Mouse (Mus musculus): ENCODE data around the gene D1Pas1. TPM values are rescaled to one million over a fixed set of nuclear protein-coding genes. Genes with fewer than 3 reads are reported as not detected.

The D1Pas1 gene
- polyA plus RNA-seq, 1 experiment from 2014 or later, result 0.15 TPM

DNA sequence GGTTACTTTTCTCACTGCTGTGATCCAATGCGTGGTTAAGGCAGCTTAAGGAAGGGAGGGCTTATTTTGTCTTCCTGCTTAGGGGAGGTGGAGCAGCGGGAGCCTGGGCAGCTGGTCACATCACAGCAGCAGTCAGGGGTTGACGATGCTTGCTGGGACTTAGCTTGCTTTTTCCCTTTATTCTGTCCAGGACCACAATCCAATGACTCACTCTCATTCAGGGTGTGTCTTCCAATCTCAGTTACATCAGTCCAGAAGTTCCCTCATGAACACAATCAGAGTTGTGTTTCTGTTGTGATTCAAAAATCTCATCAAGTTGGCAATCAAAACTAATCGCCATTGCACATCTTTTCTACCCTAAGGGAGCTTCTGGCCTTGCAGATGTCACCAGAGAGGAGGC is 48.9 kb downstream of the D1Pas1 start:
- Histone ChIP-seq H3K27me3 (ENCODE audit: control insufficient read depth, insufficient read depth, low read length) (no peaks in the 10 kb centered on the region), H3K27ac (ENCODE audit: low read depth, low read length) (no peak overlapping the region), H3K4me2 (no peak overlapping the region), H3K4me3 (ENCODE audit: low read depth, low read length) (no peak overlapping the region), H3K9me3 (ENCODE audit: control insufficient read depth, low read length) (no peaks in the 10 kb centered on the region), H3K36me3 (ENCODE audit: control insufficient read depth, insufficient read depth, low read length) (no peaks in the 10 kb centered on the region), H3K9ac (ENCODE audit: low read length) (no peak overlapping the region), H3K4me1 (ENCODE audit: control insufficient read depth, insufficient read depth, low read length) (no peaks in the 10 kb centered on the region)
- ATAC-seq (ENCODE audit: low FRiP score) (no peak), DNase-seq (ENCODE audit: low spot score, missing footprints) (no peak)
- 57% methylated on average over 4 of the region's 4 CpGs for WGBS

DNA sequence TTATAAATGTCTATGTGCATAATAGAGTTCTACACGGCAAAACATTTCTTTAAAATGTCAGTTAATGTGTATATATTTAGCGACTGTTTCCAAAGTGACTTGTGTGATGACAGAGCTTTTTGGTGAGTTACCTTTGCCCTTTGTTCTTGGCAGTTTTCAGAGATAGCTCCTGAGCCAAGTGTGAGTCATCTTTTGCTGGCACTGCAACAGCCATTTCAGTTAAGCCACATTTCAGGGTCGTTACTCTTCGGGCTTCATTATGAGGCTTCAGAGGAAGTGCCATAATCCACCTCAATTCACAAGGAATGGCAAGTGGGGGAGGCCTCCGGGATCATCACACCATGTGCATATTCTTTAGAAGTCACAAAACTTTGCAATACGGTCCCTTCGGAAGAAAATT is 52.8 kb downstream of the D1Pas1 start:
- H3K4me1 ChIP-seq (ENCODE audit: control insufficient read depth, insufficient read depth, low read length), result no peaks in the 10 kb centered on the region
- DNase-seq (ENCODE audit: low spot score, missing footprints) (no peak), ATAC-seq (ENCODE audit: low FRiP score) (no peak)
- WGBS, result 90% methylated on average over 7 of the region's 7 CpGs
- H3K27ac ChIP-seq (ENCODE audit: low read depth, low read length), result no peak overlapping the region
- no peak overlapping the region for H3K4me3 ChIP-seq (ENCODE audit: low read depth, low read length)
- H3K9ac ChIP-seq (ENCODE audit: low read length), result no peak overlapping the region
- no peak overlapping the region for H3K4me2 ChIP-seq
- no peaks in the 10 kb centered on the region for H3K9me3 ChIP-seq (ENCODE audit: control insufficient read depth, low read length)
- no peaks in the 10 kb centered on the region for H3K36me3 ChIP-seq (ENCODE audit: control insufficient read depth, insufficient read depth, low read length)
- H3K27me3 ChIP-seq (ENCODE audit: control insufficient read depth, insufficient read depth, low read length), result no peaks in the 10 kb centered on the region

Other genes with a start within 250 kb of the D1Pas1 start
- gene Rrp15, start 218.1 kb upstream of the D1Pas1 start, polyA plus RNA-seq (2014; fragmentation: Nextera tagmentation; extraction: Ambion mirVana), result 65.7 and 68.5 TPM in 2 replicates
- gene Spata17, start 248.0 kb downstream of the D1Pas1 start, polyA plus RNA-seq (2014; fragmentation: Nextera tagmentation; extraction: Ambion mirVana), result 0.92 and 1.2 TPM in 2 replicates
- gene Gpatch2, start 248.1 kb downstream of the D1Pas1 start, polyA plus RNA-seq (2014; fragmentation: Nextera tagmentation; extraction: Ambion mirVana), result 25.0 and 25.1 TPM in 2 replicates